Mouse (Mus musculus) cerebellum, postnatal 25 days (tissue): Measurements from ENCODE around the gene Doc2b.

Experiments used
- DNase-seq, 2 experiments: peaks; one replicate each; pipeline ENCODE4 v3.0.0; 2021; ENCODE audit warnings: mixed read lengths in 2 of 2

The Doc2b gene

DNA sequence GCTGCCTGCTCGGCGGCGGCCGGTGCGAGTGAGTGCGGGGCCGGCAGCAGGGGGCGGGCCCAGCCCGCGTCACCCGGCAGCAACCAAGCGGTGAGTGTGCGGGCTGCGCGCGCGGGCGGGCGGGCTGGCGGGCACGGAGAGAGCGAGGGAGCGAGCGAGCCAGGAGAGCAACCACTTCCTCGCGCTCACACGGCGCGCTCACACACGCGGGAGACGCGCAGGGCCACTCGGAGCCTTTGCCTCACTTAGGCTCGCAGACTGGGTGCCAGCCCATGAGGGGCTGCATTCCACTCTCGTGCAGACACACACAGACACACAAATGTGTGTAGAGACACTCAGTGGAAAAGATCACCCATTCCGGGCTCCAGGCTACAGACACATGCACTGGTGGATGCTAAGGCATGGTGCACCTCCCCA lies at the start of gene Doc2b:
Gene Doc2b (minus strand): TSS at position 21 of the 417 bp plus-strand sequence.
- DNase-seq = peak; percentile 73 to 82

DNA sequence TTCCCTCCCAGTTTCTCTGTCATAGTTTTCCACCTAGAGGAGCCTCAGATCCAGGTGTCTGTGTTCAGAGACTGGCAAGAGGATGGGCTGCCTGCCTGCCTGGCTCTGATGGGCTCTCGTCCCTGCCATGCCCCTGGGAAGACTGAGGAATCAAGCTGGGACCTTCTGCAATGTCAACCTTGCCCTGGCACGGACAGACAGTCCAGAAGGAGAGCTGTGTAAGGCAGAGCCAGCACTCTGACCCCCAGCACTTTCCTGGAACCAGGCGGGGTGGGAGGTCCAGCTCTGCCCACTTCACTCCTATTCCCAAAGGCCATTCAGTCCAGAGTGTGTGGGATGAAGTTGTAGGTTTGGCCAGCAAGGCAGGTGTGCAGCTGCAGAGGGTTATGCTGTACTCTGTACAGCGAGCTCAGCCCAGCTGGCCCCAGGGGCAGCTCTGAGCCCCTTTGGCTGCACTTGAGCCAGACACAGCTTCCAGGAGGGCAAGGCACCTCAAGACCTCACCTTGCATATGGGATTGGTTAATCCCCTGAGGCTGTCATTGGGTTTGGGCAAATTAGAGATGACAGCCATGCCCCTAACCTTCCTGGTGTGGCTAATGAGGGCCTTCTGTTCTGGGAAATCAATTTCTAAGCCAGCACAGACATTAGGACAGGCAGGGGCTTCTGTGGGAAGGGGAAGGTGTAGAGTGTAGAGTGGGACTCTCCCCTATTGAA lies 47.2 kb upstream of the Doc2b start:
- DNase-seq = peak; percentile 73 to 78

- DNase-seq = peak in 1 of 2 experiments; percentile 45
Observed at GRCm38 (mm10) chr11:75841503-75841902, 45.7 kb upstream of the Doc2b start.

- no peak for DNase-seq
Observed at GRCm38 (mm10) chr11:75839536-75840430, 43.9 kb upstream of the Doc2b start.

- no peak for DNase-seq
Observed at GRCm38 (mm10) chr11:75838861-75839426, 43.1 kb upstream of the Doc2b start.

GRCm38 (mm10) chr11:75836240-75836610 lies 40.4 kb upstream of the Doc2b start:
- DNase-seq = no peak

- DNase-seq = no peak
Observed at GRCm38 (mm10) chr11:75835587-75836239, 39.9 kb upstream of the Doc2b start.

DNA sequence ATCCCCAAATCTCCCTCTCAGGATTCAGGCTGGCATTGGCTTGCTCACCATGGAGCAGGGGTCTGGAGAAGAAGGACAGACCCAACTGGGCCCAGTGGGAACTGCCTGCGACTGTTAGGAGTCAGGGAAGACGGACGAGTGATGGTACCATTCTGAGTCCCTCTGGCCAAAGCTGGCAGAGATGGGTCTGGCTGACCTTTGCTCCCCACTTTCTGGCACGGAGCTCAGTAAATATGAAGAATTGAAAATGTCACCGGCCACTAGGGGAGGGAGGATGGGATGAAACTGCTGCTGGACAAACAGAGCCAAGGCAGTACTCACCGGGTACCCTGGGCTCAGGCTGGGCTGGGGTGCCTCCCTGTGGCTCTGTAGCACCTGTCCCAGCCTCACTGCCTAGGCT lies 37.2 kb upstream of the Doc2b start:
- no peak for DNase-seq

DNA sequence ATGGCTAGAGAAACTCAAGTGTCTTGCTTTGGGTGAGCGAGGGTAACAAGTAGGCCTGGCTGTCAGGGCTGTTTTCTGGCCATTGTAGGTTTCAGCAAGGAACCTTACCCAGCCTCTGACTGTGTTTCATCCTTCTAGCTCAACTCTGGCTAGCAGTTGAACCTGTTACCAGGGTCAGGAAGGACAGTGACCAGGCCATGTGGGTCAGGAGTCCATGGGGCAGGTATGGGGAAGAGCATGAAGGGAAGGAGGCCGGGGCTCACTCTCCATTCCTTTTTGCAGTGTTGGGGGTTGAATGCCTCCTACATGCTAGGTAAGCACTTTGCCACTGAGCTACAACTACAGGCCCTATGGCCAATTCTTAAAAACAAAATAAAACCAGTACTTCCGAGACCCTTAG lies 34.5 kb upstream of the Doc2b start:
- no peak for DNase-seq

DNA sequence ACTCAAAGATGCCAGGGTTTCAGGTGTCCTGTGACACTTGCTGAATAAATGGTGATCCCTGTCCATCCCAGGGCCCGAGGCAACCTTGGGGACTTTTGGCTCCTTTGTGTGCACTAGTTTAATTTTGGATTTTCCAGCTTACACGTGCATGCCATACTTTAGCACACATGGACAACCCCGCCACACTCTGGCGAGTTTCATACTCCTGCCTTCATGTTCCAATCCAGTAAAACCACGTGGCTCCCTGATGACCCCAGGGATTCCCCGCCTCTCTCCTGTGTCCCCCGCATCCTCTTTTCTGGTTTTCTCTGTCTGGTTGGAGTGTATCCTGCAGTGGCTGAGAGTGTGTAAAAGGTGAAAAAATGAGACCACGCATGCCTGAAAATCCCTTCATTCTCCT lies 31.6 kb upstream of the Doc2b start:
- DNase-seq = no peak

GRCm38 (mm10) chr11:75823506-75823905 lies 27.7 kb upstream of the Doc2b start:
- DNase-seq = no peak

DNA sequence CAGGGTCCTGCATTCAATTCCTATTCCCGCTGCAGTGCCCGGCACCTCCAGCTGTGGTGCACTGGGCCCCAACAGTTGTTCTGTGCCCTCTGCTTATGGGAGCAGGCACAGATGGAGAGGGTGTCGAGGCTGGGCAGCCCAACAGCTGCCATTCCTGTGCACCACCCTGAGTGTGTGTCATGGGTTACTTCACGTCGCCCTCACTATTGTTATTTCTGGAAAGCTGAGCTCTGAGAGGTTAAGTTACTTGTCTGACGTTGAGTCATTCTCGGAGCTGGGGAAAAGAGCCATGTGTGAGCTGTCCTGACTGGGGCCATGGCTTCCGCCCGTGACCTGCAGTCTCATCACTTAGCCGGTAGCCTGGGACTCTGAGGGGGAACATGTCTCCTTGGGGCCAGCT lies 17.2 kb upstream of the Doc2b start:
- DNase-seq = no peak

DNA sequence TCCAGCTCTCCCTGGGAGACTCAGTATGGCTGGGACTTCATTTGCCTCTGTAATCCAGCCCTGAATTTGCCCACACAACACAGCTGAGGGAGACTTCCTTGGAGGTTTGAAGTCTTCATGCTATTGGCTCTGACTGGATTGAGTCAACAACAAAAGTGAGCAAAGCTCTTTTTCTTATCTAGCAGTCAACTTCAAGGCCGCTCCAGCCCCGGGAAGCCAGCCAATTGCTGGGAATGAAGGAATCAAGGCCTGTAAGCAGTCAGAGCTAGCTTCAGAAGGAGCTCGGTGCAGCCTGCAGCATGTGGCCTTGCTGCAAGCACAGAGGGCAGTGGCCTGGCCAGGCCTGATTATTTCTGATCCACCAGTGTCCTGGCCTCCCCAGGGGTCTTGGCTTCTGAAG lies 16.1 kb upstream of the Doc2b start:
- peak; percentile 56 to 72 for DNase-seq

GRCm38 (mm10) chr11:75810526-75810925 lies 14.7 kb upstream of the Doc2b start:
- no peak for DNase-seq

GRCm38 (mm10) chr11:75807486-75807885 lies 11.6 kb upstream of the Doc2b start:
- no peak for DNase-seq

DNA sequence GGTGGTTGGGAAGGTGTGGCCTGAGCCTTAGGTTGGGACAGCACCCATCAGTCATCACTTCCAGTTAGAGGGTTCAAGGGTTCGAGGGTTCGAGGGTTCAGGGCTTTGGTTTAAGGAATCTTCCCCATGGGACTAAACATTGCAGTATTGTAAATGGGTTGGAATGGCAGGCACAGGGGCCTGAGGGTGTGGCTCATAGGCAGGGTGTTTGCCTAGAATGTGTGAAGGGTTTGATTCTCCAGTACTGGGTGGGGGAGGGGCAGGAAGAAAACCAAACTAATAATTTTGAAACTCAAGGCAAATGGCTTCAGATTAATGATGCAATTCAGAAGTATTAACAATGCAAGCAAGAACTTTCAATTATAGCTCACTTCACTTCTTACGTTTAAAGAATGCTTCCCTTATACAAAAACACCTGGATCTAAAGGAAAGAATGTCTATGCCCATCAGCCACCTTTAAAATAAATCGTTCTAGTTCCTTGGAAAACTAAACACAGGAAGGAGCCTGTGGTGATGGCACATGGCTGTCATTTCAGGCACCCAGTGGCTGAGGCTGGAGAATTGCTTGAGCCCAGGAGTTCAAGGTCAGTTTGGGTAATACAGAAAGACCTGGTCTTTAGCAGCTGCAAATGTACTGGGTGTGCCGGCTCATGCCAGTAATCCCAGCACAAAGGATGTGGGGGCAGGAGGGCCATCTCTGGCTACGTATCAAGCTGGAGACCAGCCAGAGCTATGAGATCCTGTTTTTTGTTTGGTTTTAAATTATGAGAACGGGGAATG lies 6.1 kb upstream of the Doc2b start:
- DNase-seq = no peak

- DNase-seq = no peak
Observed at GRCm38 (mm10) chr11:75801369-75801768, 5.5 kb upstream of the Doc2b start.

DNA sequence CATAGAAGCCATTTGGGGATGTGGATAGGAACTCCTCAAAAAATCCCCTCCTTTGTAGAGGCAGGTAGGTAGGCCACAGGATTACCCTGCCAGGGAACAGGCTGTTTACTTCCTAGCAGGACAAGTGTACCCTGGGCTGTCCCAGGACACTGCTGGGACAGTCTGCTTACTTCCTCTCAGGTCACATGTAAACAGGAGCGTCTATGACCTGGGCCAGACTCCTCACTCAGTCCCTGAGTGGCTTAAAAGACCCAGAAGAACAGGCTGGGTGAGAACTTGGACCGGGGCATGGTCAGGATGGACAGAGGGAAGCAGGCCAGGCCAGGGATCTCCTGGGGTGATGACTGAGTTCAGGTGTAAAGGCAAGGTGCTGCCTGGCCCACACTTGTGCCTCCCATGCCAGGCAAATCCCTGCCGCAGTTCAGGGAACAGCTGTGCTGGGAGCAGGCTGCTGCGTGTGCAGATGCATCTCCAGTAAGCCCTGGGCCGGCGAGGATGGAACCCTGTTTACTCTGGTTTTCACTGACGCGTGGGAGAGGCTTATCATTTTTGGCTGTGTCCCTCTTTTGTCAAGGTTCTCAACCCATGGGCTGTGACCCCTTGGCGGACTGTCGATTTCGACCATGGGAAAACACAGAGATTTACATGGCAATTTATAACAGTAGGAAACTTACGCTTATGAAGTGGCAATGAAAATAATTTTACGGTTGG lies 842 bp upstream of the Doc2b start:
- DNase-seq = no peak

GRCm38 (mm10) chr11:75795321-75795636 lies 570 bp downstream of the Doc2b start:
- no peak for DNase-seq

DNA sequence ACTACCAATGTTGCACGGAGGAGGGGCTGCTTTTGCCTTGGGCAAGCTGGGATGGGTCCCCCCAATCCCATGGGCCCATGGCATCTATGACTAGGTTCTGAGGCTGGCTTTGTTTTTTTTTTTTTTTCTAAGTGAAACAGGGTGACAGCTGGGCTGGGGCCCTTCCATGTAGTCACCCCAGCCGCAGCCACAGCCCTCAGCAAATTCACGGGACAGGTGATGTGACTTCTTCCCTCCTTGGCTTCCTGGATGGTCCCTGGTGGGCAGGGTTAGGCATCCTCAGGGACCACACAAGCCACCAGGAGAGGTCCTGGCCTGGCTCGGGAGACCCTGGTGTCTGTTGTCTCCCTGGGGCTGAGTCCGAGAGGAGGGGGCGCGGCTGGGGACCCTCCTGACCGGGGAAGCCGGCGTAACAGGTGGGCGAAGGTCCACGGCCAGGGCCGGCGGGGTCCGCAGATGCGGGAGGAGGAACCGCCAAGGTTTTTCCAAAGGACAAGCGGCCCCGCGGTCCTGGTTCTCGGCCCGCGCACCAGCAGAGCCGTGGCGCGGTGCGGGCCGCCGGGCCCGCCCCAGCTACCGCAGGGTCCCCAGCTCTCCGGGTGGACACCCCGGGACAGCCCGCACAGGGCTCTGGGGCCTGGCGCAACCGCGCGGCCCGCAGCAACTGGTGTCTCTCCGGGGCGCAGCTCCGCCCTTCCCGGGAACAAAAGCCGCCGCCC lies 1.1 kb downstream of the Doc2b start:
- peak; percentile 33 to 40 for DNase-seq

GRCm38 (mm10) chr11:75793351-75793750 lies 2.5 kb downstream of the Doc2b start:
- DNase-seq = no peak
